Mouse (Mus musculus) ES-Bruce4 (cell line): ENCODE measurements around the gene Kif3b. TPM values are rescaled to one million over a fixed set of nuclear protein-coding genes. Genes with fewer than 3 reads are reported as not detected.

Source experiments
- H3K27ac ChIP-seq: 2 replicates; pipeline ENCODE4 v1.5.1; 2012; ENCODE audit warnings: low read length, inconsistent platforms; ENCODE audit not compliant: insufficient read depth
- H3K27me3 ChIP-seq: 2 replicates; pipeline ENCODE4 v1.6.1; 2012; ENCODE audit warnings: mild to moderate bottlenecking, low read length, inconsistent platforms; ENCODE audit not compliant: control insufficient read depth, poor library complexity, insufficient read depth, severe bottlenecking
- H3K36me3 ChIP-seq: 2 replicates; pipeline ENCODE4 v1.6.1; 2012; ENCODE audit warnings: inconsistent platforms, mild to moderate bottlenecking, low read length, moderate library complexity; ENCODE audit not compliant: control insufficient read depth, poor library complexity, insufficient read depth, severe bottlenecking
- H3K4me1 ChIP-seq: one replicate; pipeline ENCODE4 v1.8.1; 2011; ENCODE audit warnings: low read length; ENCODE audit not compliant: control insufficient read depth, insufficient read depth
- H3K4me3 ChIP-seq: 2 replicates; pipeline ENCODE4 v1.5.1; 2011; ENCODE audit warnings: low read depth, mild to moderate bottlenecking, low read length
- H3K9ac ChIP-seq: 2 replicates; pipeline ENCODE4 v1.6.1; 2012; ENCODE audit warnings: low read depth, mild to moderate bottlenecking, inconsistent platforms; ENCODE audit not compliant: poor library complexity, severe bottlenecking
- H3K9me3 ChIP-seq: replicated peaks from 2 replicates; pipeline ENCODE4 v1.6.1; 2012; ENCODE audit warnings: mild to moderate bottlenecking, low read length, inconsistent platforms; ENCODE audit not compliant: control insufficient read depth, poor library complexity, insufficient read depth, severe bottlenecking
- CTCF ChIP-seq: IDR thresholded peaks from one replicate; pipeline ENCODE4 v1.8.1; 2011; ENCODE audit warnings: low read depth, low read length
- EP300 ChIP-seq: IDR thresholded peaks from 2 replicates; pipeline ENCODE4 v1.6.1; 2011; ENCODE audit warnings: low read depth, low read length; ENCODE audit not compliant: insufficient read depth
- POLR2A ChIP-seq: IDR thresholded peaks from one replicate; pipeline ENCODE4 v1.8.1; 2011; ENCODE audit warnings: low read length; ENCODE audit not compliant: insufficient read depth
- polyA plus RNA-seq: library from polyadenylated mRNA; stranded (reverse); fragments of >200 nt; gene quantifications from 2 replicates; pipeline ENCODE4 v1.2.4, GENCODE M21; 2011; ENCODE audit warnings: low read depth; ENCODE audit not compliant: missing spikeins, insufficient read depth, insufficient read length

The Kif3b gene
- polyA plus RNA-seq, 1 experiment, result 16.8 TPM

- peaks cover 8% of the 10 kb centered on the region for H3K36me3 ChIP-seq
- no peak overlapping the region for H3K9ac ChIP-seq
- TF ChIP-seq EP300, result no peak
- no peak overlapping the region for H3K27ac ChIP-seq
- no peaks in the 10 kb centered on the region for H3K4me1 ChIP-seq
- no peak overlapping the region for H3K4me3 ChIP-seq
- H3K9me3 ChIP-seq, result no peaks in the 10 kb centered on the region
- H3K27me3 ChIP-seq, result no peaks in the 10 kb centered on the region
These were observed 34.6 kb downstream of the Kif3b start for GRCm38 (mm10) chr2:153325706-153326376.

- no peak overlapping the region for H3K27ac ChIP-seq
- no peaks in the 10 kb centered on the region for H3K9me3 ChIP-seq
- no peaks in the 10 kb centered on the region for H3K27me3 ChIP-seq
- H3K36me3 ChIP-seq, result no peaks in the 10 kb centered on the region; the same call in 1 of the 2 replicates
- no peak for TF ChIP-seq CTCF
- no peak for TF ChIP-seq EP300
- no peak for TF ChIP-seq POLR2A
- H3K9ac ChIP-seq, result no peak overlapping the region
- no peak overlapping the region for H3K4me3 ChIP-seq
- H3K4me1 ChIP-seq, result no peaks in the 10 kb centered on the region
These were observed 41.1 kb downstream of the Kif3b start for GRCm38 (mm10) chr2:153332271-153332670.

DNA sequence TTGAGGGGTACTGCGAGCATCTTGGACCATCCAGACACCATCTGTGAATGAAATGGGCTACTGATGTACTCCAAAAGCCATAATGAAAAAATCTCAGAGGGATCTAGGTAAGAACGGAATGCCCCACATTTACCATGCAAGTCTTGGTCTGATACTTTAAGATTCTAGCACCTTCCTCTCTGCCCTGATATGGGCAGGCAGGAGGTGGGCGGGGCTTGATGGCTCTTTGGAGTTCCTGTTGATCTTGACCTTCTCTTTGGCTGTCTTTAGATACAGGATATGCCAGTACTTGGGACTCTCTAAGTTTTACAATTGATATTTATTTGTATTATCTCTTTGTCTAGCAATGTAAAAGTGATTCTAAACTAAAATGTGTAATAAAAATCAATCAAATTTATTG, 41.8 kb downstream of the Kif3b start:
- H3K4me3 ChIP-seq, result no peak overlapping the region
- H3K9ac ChIP-seq, result no peak overlapping the region

GRCm38 (mm10) chr2:153333822-153334232, 42.6 kb downstream of the Kif3b start:
- H3K4me3 ChIP-seq, result no peak overlapping the region
- H3K27ac ChIP-seq, result no peak overlapping the region
- no peaks in the 10 kb centered on the region for H3K9me3 ChIP-seq
- H3K27me3 ChIP-seq, result no peaks in the 10 kb centered on the region
- no peaks in the 10 kb centered on the region for H3K4me1 ChIP-seq
- no peaks in the 10 kb centered on the region; the same call in 1 of the 2 replicates for H3K36me3 ChIP-seq
- no peak overlapping the region for H3K9ac ChIP-seq
- TF ChIP-seq CTCF (no peak), EP300 (no peak), POLR2A (no peak)

More for the DNA sequence above, 41.8 kb downstream of the Kif3b start:
- no peak overlapping the region for H3K27ac ChIP-seq
- no peaks in the 10 kb centered on the region; the same call in 1 of the 2 replicates for H3K36me3 ChIP-seq
- no peaks in the 10 kb centered on the region for H3K4me1 ChIP-seq
- TF ChIP-seq CTCF (no peak), EP300 (no peak), POLR2A (no peak)
- H3K27me3 ChIP-seq, result no peaks in the 10 kb centered on the region
- no peaks in the 10 kb centered on the region for H3K9me3 ChIP-seq

DNA sequence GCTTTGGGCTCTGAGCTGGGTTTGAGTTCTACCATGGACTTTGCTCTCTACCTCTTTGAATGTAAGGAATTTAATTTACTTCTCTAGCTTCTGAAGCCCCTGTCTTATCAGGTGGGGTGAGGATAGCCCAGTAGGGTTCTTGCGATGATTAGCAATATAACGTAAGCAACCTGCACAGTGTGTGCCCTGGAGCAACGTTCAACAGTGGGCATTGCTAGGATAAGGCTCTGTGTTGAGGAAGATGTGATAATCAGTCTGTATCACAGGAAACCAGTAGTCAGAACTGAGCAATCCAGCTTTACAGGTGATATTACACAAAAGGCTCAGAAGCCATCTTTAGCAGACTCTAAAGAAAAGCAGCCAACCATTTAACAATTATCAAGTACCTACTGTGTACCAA, 43.1 kb downstream of the Kif3b start:
- Histone ChIP-seq H3K27ac (no peak overlapping the region), H3K4me3 (no peak overlapping the region), H3K4me1 (no peaks in the 10 kb centered on the region), H3K9ac (no peak overlapping the region), H3K9me3 (no peaks in the 10 kb centered on the region), H3K27me3 (no peaks in the 10 kb centered on the region), H3K36me3 (no peaks in the 10 kb centered on the region; the same call in 1 of the 2 replicates)
- TF ChIP-seq POLR2A (no peak), EP300 (no peak), CTCF (no peak)

- no peak overlapping the region for H3K9ac ChIP-seq
- TF ChIP-seq POLR2A (no peak), CTCF (no peak), EP300 (no peak)
- no peak overlapping the region for H3K4me3 ChIP-seq
- H3K36me3 ChIP-seq, result no peaks in the 10 kb centered on the region
- no peaks in the 10 kb centered on the region for H3K9me3 ChIP-seq
- no peaks in the 10 kb centered on the region for H3K4me1 ChIP-seq
- no peaks in the 10 kb centered on the region for H3K27me3 ChIP-seq
- no peak overlapping the region for H3K27ac ChIP-seq
These were observed 44.9 kb downstream of the Kif3b start for GRCm38 (mm10) chr2:153336117-153336516.
